Mouse (Mus musculus) embryonic facial prominence, embryonic 10.5 days (tissue): Measurements from ENCODE around the gene Mipol1. TPM values are rescaled to one million over a fixed set of nuclear protein-coding genes. Genes with fewer than 3 reads are reported as not detected.
A peak's percentile ranks its signal among the peaks of the same experiment; 100 is the strongest.

Experiments used
- DNase-seq: peaks from one replicate; pipeline ENCODE4 v3.0.0-alpha.2; 2017; ENCODE audit warnings: low spot score
- H3K27ac ChIP-seq: fragments of 300-500 bp; sonication (generic); replicated peaks from 2 replicates; pipeline ENCODE4 v1.5.1; 2016; ENCODE audit warnings: mild to moderate bottlenecking
- H3K27me3 ChIP-seq: fragments of 300-500 bp; sonication (generic); replicated peaks from 2 replicates; pipeline ENCODE4 v1.6.1; 2016; ENCODE audit warnings: low read depth, mild to moderate bottlenecking; ENCODE audit not compliant: poor library complexity, severe bottlenecking
- H3K36me3 ChIP-seq: fragments of 300-500 bp; sonication (generic); replicated peaks from 2 replicates; pipeline ENCODE4 v1.6.1; 2016; ENCODE audit warnings: mild to moderate bottlenecking, moderate library complexity
- H3K4me1 ChIP-seq: fragments of 300-500 bp; sonication (generic); 2 replicates; pipeline ENCODE4 v1.6.1; 2016
- H3K4me3 ChIP-seq: fragments of 300-500 bp; sonication (generic); 2 replicates; pipeline ENCODE4 v1.5.1; 2016; ENCODE audit warnings: mild to moderate bottlenecking, moderate library complexity
- H3K9me3 ChIP-seq: fragments of 300-500 bp; sonication (generic); 2 replicates; pipeline ENCODE4 v1.6.1; 2016; ENCODE audit warnings: mild to moderate bottlenecking
- WGBS: fragments of 180-500 bp; shearing (Covaris S2); methylation state at CpG from one replicate; pipeline ENCODE4 v1.1.7; 2016; 5-methylcytosine and 5-hydroxymethylcytosine counted together
- polyA plus RNA-seq: library from polyadenylated mRNA; unstranded; fragments of >200 nt; fragmentation: Nextera tagmentation; extraction: Ambion mirVana; gene quantifications from 2 replicates; pipeline ENCODE4 v1.2.1, GENCODE M21; 2016

Mipol1 gene
- 9.9 and 10.2 TPM in 2 replicates for polyA plus RNA-seq

- DNase-seq, result peak; percentile 97
- WGBS, result under 1% methylated on average over 58 of the region's 58 CpGs
- peak within 1 kb of the TSS; percentile 83 for H3K4me3 ChIP-seq
- H3K36me3 ChIP-seq, result peaks cover 18% of the 10 kb centered on the region
- peaks cover 6% of the 10 kb centered on the region for H3K4me1 ChIP-seq
- H3K27ac ChIP-seq, result peak within 1 kb of the TSS; percentile 98
- no peaks in the 10 kb centered on the region for H3K9me3 ChIP-seq
- H3K27me3 ChIP-seq, result no peaks in the 10 kb centered on the region
These were observed at the start of gene Mipol1, which contains the start of gene Prps1l3 for GRCm38 (mm10) chr12:57230192-57230706. Mipol1 (plus strand) TSS chr12:57230427. Prps1l3 (plus strand) TSS chr12:57230412.

- H3K27me3 ChIP-seq, result 0 out of 2 replicates have a peak, but pooled peaks cover 13% of the 10 kb centered on the region
- no peaks in the 10 kb centered on the region for H3K36me3 ChIP-seq
- no peaks in the 10 kb centered on the region for H3K9me3 ChIP-seq
- no peak for DNase-seq
- 63% methylated on average over 2 of the region's 2 CpGs for WGBS
- H3K27ac ChIP-seq, result no peak overlapping the region
- H3K4me1 ChIP-seq, result peaks cover 7% of the 10 kb centered on the region
- H3K4me3 ChIP-seq, result no peak overlapping the region
These were observed 45.7 kb upstream of the Mipol1 start for GRCm38 (mm10) chr12:57184401-57185147.

- DNase-seq, result no peak
- H3K9me3 ChIP-seq, result no peaks in the 10 kb centered on the region
- no peak overlapping the region for H3K4me3 ChIP-seq
- no peak overlapping the region for H3K27ac ChIP-seq
- 0 out of 2 replicates have a peak, but pooled peaks cover 13% of the 10 kb centered on the region for H3K27me3 ChIP-seq
- WGBS, result 0% methylated on average over 1 of the region's 1 CpGs
- H3K4me1 ChIP-seq, result no peaks in the 10 kb centered on the region
- no peaks in the 10 kb centered on the region for H3K36me3 ChIP-seq
These were observed 44.8 kb upstream of the Mipol1 start for GRCm38 (mm10) chr12:57185475-57185874.

- no peaks in the 10 kb centered on the region for H3K4me1 ChIP-seq
- 74% methylated on average over 2 of the region's 2 CpGs for WGBS
- no peak for DNase-seq
- no peaks in the 10 kb centered on the region for H3K36me3 ChIP-seq
- H3K27ac ChIP-seq, result no peak overlapping the region
- no peaks in the 10 kb centered on the region for H3K9me3 ChIP-seq
- H3K4me3 ChIP-seq, result no peak overlapping the region
- H3K27me3 ChIP-seq, result 0 out of 2 replicates have a peak, but pooled peaks cover 13% of the 10 kb centered on the region
These were observed 44.1 kb upstream of the Mipol1 start for GRCm38 (mm10) chr12:57186126-57186525.

GRCm38 (mm10) chr12:57187032-57187431 lies 43.2 kb upstream of the Mipol1 start:
- Histone ChIP-seq H3K27ac (no peak overlapping the region), H3K9me3 (no peaks in the 10 kb centered on the region), H3K4me1 (no peaks in the 10 kb centered on the region), H3K4me3 (no peak overlapping the region), H3K36me3 (no peaks in the 10 kb centered on the region), H3K27me3 (peaks cover 16% of the 10 kb centered on the region; the same call in 1 of the 2 replicates)
- WGBS, result 90% methylated on average over 4 of the region's 4 CpGs
- DNase-seq, result no peak

- Histone ChIP-seq H3K4me3 (no peak overlapping the region), H3K4me1 (peaks cover 14% of the 10 kb centered on the region), H3K9me3 (no peaks in the 10 kb centered on the region), H3K36me3 (no peaks in the 10 kb centered on the region), H3K27ac (no peak overlapping the region), H3K27me3 (peaks cover 58% of the 10 kb centered on the region)
- WGBS, result 40% methylated on average over 3 of the region's 3 CpGs
- DNase-seq, result peak; percentile 10
These were observed 35.6 kb upstream of the Mipol1 start for GRCm38 (mm10) chr12:57194609-57195008.

GRCm38 (mm10) chr12:57196286-57196607 lies 34.0 kb upstream of the Mipol1 start:
- Histone ChIP-seq H3K36me3 (no peaks in the 10 kb centered on the region), H3K27me3 (peaks cover 56% of the 10 kb centered on the region), H3K9me3 (no peaks in the 10 kb centered on the region), H3K27ac (peak overlapping the region; percentile 76), H3K4me3 (peak overlapping the region; percentile 68), H3K4me1 (peaks cover 14% of the 10 kb centered on the region)
- no peak for DNase-seq
- WGBS, result 11% methylated on average over 8 of the region's 8 CpGs

GRCm38 (mm10) chr12:57196608-57197362 lies 33.4 kb upstream of the Mipol1 start:
- Histone ChIP-seq H3K27ac (peak overlapping the region; percentile 76), H3K9me3 (no peaks in the 10 kb centered on the region), H3K27me3 (peaks cover 54% of the 10 kb centered on the region), H3K36me3 (no peaks in the 10 kb centered on the region), H3K4me3 (peak overlapping the region; percentile 68), H3K4me1 (peaks cover 14% of the 10 kb centered on the region)
- DNase-seq, result peak; percentile 66
- WGBS, result under 1% methylated on average over 59 of the region's 59 CpGs

GRCm38 (mm10) chr12:57197363-57198026 lies 32.7 kb upstream of the Mipol1 start, which contains the start of gene Slc25a21:
Slc25a21 (minus strand) TSS chr12:57197472.
- Histone ChIP-seq H3K36me3 (no peaks in the 10 kb centered on the region), H3K4me3 (peak within 1 kb of the TSS; percentile 68), H3K27me3 (peaks cover 51% of the 10 kb centered on the region), H3K27ac (peak within 1 kb of the TSS; percentile 76), H3K9me3 (no peaks in the 10 kb centered on the region), H3K4me1 (peaks cover 14% of the 10 kb centered on the region)
- DNase-seq, result no peak
- 47% methylated on average over 10 of the region's 10 CpGs for WGBS

- Histone ChIP-seq H3K27ac (no peak overlapping the region), H3K4me1 (peaks cover 14% of the 10 kb centered on the region), H3K4me3 (no peak overlapping the region), H3K36me3 (no peaks in the 10 kb centered on the region), H3K9me3 (no peaks in the 10 kb centered on the region), H3K27me3 (peaks cover 46% of the 10 kb centered on the region)
- no peak for DNase-seq
These were observed 32.0 kb upstream of the Mipol1 start for GRCm38 (mm10) chr12:57198269-57198668.

- Histone ChIP-seq H3K36me3 (no peaks in the 10 kb centered on the region), H3K9me3 (no peaks in the 10 kb centered on the region), H3K27ac (no peak overlapping the region), H3K4me3 (no peak overlapping the region), H3K27me3 (peaks cover 38% of the 10 kb centered on the region), H3K4me1 (peaks cover 14% of the 10 kb centered on the region)
- DNase-seq, result no peak
- 95% methylated on average over 2 of the region's 2 CpGs for WGBS
These were observed 30.8 kb upstream of the Mipol1 start for GRCm38 (mm10) chr12:57199427-57199826.

GRCm38 (mm10) chr12:57201901-57202300 lies 28.3 kb upstream of the Mipol1 start:
- Histone ChIP-seq H3K27me3 (peaks cover 17% of the 10 kb centered on the region), H3K4me3 (no peak overlapping the region), H3K36me3 (no peaks in the 10 kb centered on the region), H3K27ac (no peak overlapping the region), H3K4me1 (peaks cover 6% of the 10 kb centered on the region), H3K9me3 (no peaks in the 10 kb centered on the region)
- 93% methylated on average over 3 of the region's 3 CpGs for WGBS
- no peak for DNase-seq
